Mouse (Mus musculus) MEL-GATA-1-ER (cell line): Measurements from ENCODE around the gene Fnbp1l.

Experiments
- DNase-seq: peaks from one replicate; pipeline ENCODE4 v3.0.0-alpha.2; 2012; ENCODE audit warnings: low read depth; ENCODE audit errors: extremely low read depth

Fnbp1l gene

GRCm38 (mm10) chr3:122528477-122528876 lies 91.0 kb downstream of the Fnbp1l start:
- DNase-seq = no peak

- peak; percentile 68 for DNase-seq
Measured at GRCm38 (mm10) chr3:122521294-122521693, 98.2 kb downstream of the Fnbp1l start.

DNA sequence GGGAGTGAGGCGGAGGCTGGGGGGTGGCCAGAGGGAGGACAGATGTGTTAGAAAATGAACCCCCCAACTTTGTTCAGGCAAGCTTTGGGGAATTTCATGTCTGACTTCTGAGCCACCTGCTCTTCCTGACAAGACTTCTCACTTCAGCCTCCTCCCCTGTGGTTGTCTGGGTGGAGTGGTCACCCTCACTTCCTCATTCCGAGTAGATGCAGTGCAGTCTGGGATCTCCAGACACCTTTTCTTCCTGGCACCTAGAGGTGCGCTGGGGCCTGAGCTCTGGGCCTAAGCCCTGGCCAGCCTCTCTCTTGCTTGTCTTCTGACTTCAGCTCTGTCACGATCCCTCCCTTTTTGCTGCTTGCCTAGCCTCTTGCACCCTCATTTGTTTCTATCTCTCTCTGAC lies 98.6 kb downstream of the Fnbp1l start:
- peak; percentile 36 for DNase-seq

DNA sequence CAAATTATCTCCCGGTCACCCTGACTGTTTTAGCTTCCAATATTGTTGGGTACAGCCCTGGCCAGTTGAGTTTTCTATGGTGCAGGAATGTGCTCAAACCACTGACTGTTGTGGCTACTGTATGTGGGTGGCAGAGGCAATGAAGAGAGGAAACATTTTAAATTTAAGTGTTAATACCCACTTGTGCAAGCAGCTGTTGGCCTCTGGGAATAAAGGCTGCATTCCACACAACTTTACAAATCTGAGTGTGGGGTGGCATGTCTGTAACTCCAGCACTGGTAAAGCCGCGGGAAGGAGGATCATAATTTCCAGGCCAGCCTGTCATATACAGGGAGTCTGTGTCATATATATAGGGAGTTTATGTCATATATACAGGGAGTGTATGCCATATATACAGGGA lies 99.2 kb downstream of the Fnbp1l start:
- DNase-seq = no peak

DNA sequence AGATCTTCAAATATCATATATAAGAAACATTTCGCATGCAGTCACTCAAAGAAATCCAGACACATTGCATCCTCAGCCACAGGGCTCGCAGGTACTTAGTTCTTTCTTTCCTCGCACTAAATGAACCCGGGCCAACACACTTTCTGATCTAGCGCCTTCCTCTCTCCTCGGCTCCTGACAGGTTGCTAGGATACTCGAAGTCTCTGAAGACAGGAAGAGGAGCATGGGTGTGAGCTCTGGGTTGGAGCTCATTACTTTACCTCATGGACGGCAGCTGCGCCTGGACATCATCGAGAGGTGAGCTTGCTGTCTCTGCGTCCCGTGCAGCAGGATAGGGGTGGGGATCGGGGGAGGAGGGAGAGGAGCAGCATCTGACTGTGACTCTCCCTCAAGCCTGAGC lies 100.4 kb downstream of the Fnbp1l start:
- no peak for DNase-seq

DNA sequence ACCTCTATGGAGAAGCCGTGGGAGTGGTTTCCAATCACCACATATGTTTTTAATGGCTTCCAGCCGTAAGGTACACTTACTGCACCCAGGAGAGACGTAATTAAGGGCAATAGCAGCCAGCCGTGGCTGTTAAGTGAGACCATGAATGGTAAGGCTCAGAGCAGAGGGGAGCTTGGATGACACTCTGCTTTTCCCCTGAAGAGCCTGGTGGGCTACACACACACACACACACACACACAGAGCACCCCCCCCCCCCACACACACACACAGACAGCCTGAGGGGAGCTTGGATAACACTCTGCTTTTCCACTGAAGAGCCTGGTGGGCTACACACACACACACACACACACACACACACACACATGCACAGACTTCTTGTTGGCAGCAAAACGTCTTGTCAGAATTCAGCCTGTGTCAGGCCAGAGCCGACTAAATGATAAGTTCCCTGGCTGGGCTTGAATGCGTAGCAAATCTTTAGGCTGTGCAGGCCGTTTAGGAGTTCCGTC lies 101.2 kb downstream of the Fnbp1l start:
- no peak for DNase-seq

DNA sequence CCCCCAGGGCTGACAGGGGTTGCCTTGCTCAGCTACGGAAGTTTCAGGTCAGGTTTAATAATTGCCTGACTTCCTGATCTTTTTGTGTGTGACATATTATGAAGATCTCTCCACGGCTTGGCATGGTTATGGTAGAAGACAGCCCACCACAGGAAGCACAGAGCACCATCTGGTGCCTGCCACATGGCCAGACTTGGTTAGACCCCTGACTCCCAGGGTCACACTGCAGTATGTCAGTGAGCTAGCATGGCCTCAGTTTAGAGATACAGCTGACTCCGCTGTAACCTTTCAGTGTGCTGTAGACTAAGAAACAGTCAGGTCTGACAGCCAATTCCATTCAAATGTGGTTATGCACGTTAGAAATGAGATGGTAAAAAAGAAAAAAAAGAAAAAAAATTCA lies 101.8 kb downstream of the Fnbp1l start:
- DNase-seq = no peak

DNA sequence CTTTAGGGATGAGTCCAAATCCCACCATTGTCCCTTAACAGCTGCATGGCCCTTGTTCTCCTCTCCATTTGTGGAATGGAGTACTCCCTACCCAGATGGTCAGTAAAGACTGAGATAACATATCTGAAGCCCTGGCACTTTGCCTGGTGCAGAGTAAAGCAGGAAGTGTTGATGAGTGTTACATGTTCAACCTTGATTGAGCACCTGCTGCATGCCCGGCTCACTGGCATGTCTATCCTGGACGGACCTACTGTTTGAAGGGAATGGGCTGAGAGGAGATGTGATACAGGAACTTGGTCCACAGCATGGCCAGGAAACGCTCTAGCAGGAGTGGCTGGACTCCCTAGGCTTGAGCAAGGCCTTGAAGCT lies 103.2 kb downstream of the Fnbp1l start:
- no peak for DNase-seq

DNA sequence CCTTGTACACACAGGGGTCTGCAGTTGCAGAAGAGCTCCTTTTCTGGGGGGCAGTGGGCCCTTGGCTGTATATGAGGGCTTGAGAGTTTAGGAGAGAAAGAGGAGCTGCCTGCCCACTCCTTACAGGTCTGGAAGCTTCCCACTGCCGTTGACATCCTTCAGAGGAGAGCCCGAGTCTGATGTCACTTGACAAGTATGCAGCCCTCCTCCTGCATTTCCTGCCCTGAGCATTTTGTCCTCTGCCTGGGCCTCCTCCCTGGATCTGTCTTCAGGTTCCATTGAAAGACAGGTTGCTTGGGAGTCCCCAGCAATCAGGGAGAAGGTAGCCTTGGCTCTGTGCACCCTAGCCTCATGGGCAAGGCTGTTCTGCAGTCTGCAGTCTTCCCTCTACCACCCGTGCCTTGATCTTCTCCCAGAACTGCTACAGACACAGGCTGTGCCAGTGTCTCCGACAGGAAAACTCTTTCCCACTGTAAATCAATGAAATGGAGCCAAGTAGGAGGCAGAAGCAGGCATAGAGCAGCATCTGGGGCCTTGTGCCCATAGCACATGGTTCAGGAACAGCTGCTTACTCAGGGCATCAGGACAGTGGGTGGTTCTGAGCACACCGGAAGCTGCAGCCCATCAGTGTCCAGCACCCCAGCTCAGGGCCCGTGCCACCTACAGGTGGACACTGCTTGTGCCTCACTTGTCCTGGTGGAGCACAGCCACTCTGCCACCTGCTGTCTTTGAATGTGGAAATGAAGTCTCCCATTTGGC lies 103.8 kb downstream of the Fnbp1l start:
- no peak for DNase-seq

- DNase-seq = no peak
Measured at GRCm38 (mm10) chr3:122512725-122513375, 106.7 kb downstream of the Fnbp1l start.

DNA sequence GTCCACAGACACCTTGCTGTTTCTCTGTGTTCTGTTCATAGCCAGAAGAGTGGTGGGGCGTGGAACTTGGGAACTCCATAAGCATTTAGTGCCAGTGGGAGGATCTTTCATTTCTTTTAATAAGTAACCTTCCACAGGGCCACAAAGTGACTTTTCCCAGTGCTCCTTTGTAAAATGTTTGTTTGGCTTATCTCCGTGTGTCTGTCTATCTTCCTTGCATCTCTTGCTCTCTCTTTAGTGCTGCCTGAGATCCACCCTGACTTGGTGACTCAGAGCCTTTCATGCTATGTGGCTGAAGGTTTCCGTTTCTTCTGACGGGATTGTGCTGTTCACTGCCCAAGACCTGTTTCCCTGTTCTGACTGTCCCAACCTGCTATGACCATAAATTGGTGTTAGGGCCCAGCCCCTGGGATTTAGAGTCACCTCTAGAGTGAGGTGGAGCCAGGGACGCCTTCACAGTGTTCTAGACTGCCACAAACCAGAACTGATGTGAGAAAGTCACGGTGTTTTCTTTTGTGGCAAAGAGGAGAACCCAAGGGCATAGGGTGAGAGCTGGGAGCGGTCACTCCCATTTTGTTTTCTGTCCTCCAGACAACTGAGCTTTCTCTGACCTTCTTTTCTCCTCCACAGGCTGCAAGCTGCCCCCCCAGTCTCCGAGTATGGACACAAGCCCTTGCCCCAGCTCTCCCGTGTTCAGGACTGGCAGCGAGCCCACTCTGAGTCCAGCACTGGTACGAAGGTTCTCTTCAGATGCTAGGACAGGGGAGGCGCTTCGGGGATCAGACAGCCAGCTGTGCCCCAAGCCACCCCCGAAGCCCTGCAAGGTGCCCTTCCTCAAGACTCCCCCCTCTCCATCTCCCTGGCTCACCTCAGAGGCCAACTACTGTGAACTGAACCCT lies 107.5 kb downstream of the Fnbp1l start:
- DNase-seq = no peak

DNA sequence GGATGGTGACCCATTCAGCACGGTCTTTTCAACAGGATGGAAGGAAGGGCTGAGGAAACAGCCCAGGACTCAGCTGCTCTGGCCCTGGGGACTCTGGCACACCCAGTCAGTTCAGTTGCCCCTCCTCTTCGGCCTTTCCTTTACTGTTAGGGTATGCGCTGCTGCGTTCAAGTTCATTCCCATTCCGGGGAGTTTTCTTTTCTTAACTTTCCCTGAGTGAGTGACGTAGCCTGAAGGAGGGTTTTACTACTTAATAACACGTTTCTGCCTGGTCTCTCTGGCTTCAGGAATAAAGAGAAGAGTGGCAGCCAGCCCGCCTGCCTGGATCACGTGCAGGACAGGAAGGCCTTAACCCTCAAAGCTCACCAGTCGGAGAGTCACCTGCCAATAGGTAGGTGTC lies 108.6 kb downstream of the Fnbp1l start:
- DNase-seq = no peak

DNA sequence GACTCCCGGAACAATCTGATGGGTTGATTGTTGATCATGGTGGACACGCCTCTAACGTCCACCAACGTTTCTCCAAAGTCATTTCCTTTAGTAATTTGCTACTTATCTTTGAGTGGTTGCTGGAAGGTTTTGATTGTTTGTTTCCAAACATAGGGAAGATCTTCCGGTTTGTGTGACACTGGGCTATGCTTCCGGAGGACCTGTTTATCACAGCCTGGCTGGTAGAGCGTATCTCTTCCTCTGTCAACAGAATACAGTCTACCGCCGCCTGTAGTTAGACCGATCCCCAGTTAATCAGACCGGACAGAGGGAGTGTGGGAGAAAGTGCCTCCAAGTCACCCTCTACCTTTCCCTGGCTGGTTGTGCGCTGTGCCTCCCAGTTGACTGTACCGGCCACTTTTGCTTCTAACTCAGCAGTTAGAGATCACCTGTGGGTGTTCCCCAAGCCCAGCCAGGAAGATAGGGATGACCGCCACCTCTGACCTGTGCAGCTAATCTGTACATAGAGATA lies 109.2 kb downstream of the Fnbp1l start:
- no peak for DNase-seq

- no peak for DNase-seq
Measured at GRCm38 (mm10) chr3:122509534-122510239, 109.8 kb downstream of the Fnbp1l start.

DNA sequence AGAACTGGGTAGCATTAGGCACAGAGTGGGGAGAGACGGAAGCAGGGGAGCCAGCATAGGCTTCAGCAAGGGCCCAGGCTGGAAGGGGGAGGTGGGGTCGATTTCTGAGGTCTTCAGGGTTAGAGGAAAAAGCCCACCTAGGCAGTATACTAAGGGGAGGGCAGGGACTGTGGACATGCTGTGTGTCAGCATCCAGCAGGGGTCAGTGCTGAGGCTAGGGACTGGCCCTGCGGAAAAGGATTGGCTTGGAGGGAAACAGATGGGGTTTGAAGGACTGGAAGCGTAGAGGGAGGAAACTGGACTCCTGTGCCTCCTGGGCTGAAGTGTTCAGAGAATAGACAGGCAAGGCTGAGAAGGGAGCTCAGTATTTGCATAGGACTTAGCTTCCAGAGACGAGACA lies 110.4 kb downstream of the Fnbp1l start:
- peak; percentile 6 for DNase-seq

GRCm38 (mm10) chr3:122507826-122508225 lies 111.7 kb downstream of the Fnbp1l start:
- no peak for DNase-seq

DNA sequence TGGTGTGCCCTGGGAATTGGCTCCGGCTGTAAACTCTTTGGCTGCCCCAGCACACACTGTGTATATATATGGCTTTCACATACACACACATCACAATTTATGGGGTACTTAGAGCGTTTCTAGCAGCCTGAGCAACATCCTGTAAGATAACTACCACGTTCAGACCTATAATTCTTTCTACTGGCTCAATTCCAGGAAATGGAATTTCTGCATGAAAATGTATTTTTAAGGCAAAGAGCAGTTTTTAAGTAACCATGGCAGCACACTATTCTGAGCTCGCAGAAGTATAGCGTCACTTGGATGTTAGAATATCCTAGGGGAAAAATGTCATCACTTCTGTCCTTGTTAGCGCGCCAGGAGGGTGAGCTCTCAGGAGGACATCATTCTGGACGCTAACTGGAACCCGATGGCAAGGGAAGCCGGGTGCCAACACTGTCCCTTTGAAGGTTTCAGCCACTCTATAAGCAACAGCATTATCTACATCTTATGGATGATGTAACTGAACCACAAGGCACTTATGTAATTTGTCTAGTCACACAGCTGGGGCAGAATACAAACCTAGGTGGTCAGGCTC lies 113.1 kb downstream of the Fnbp1l start:
- no peak for DNase-seq

DNA sequence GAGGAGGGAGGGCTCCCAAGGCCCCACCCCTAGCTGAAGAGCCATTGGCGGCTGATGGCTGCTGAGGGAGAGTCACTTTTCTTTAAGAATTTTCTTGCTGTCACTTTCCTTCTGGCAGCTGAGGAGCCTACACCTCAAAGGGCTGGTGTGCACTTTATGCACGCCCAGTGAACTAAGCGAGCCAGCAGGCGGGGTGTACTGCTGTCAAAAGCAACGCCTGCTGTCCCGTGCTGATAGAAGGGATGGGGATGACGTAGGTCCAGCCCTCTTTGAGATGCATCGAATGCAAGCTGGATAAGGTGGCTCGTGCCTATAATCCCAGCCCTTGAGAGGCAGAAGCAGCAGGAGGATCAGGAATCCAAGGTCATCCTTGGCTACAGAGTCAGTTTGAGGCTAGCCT lies 118.6 kb downstream of the Fnbp1l start:
- no peak for DNase-seq

- no peak for DNase-seq
Measured at GRCm38 (mm10) chr3:122499647-122500046, 119.9 kb downstream of the Fnbp1l start.

DNA sequence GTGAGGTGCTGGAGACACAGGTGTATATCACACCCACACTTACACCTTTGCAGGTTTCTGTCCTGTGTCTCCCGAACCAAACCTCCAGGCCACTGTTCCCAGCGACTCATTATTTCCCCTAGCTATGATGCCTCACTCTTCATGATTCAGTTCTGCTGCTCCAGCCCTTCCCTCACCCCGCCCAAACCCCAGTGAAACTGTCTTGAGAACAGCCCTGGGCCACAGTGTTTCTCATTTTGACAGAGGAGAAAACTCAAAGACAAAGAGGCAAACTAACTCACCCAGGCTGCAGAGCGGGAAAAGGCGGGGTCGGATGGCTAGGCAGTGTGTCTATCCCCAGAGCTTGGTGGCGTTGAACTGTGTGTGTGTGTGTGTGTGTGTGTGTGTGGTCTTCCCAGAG lies 121.0 kb downstream of the Fnbp1l start:
- no peak for DNase-seq

- no peak for DNase-seq
Measured at GRCm38 (mm10) chr3:122497871-122498270, 121.6 kb downstream of the Fnbp1l start.
